Mouse (Mus musculus) embryonic facial prominence, embryonic 10.5 days (tissue): ENCODE data around the gene Asxl1. TPM values are rescaled to one million over a fixed set of nuclear protein-coding genes. Genes with fewer than 3 reads are reported as not detected.

Source experiments
- DNase-seq: peaks from one replicate; pipeline ENCODE4 v3.0.0-alpha.2; 2017; ENCODE audit warnings: low spot score
- H3K27ac ChIP-seq: fragments of 300-500 bp; sonication (generic); replicated peaks from 2 replicates; pipeline ENCODE4 v1.5.1; 2016; ENCODE audit warnings: mild to moderate bottlenecking
- H3K27me3 ChIP-seq: fragments of 300-500 bp; sonication (generic); replicated peaks from 2 replicates; pipeline ENCODE4 v1.6.1; 2016; ENCODE audit warnings: low read depth, mild to moderate bottlenecking; ENCODE audit not compliant: poor library complexity, severe bottlenecking
- H3K36me3 ChIP-seq: fragments of 300-500 bp; sonication (generic); replicated peaks from 2 replicates; pipeline ENCODE4 v1.6.1; 2016; ENCODE audit warnings: mild to moderate bottlenecking, moderate library complexity
- H3K4me1 ChIP-seq: fragments of 300-500 bp; sonication (generic); 2 replicates; pipeline ENCODE4 v1.6.1; 2016
- H3K4me3 ChIP-seq: fragments of 300-500 bp; sonication (generic); 2 replicates; pipeline ENCODE4 v1.5.1; 2016; ENCODE audit warnings: mild to moderate bottlenecking, moderate library complexity
- H3K9me3 ChIP-seq: fragments of 300-500 bp; sonication (generic); 2 replicates; pipeline ENCODE4 v1.6.1; 2016; ENCODE audit warnings: mild to moderate bottlenecking
- WGBS: fragments of 180-500 bp; shearing (Covaris S2); methylation state at CpG from one replicate; pipeline ENCODE4 v1.1.7; 2016; 5-methylcytosine and 5-hydroxymethylcytosine counted together
- polyA plus RNA-seq: library from polyadenylated mRNA; unstranded; fragments of >200 nt; fragmentation: Nextera tagmentation; extraction: Ambion mirVana; gene quantifications from 2 replicates; pipeline ENCODE4 v1.2.1, GENCODE M21; 2016

Asxl1 gene
- polyA plus RNA-seq, 1 experiment from 2014 or later: 14.4 TPM

- Histone ChIP-seq H3K9me3 (no peaks in the 10 kb centered on the region), H3K36me3 (peaks cover 48% of the 10 kb centered on the region), H3K27ac (peak overlapping the region; percentile 81), H3K4me3 (peak overlapping the region; percentile 33), H3K27me3 (no peaks in the 10 kb centered on the region), H3K4me1 (peaks cover 95% of the 10 kb centered on the region)
- WGBS: 32% methylated on average over 2 of the region's 2 CpGs
- no peak for DNase-seq
These were observed 91.7 kb downstream of the Asxl1 start for GRCm38 (mm10) chr2:153437306-153437659.

- H3K27me3 ChIP-seq: no peaks in the 10 kb centered on the region
- H3K4me1 ChIP-seq: peaks cover 91% of the 10 kb centered on the region
- no peaks in the 10 kb centered on the region for H3K9me3 ChIP-seq
- H3K4me3 ChIP-seq: peak overlapping the region; percentile 98; the same call in 1 of the 2 replicates
- peaks cover 15% of the 10 kb centered on the region for H3K36me3 ChIP-seq
- 53% methylated on average over 2 of the region's 2 CpGs for WGBS
- DNase-seq: no peak
- H3K27ac ChIP-seq: peak overlapping the region; percentile 91
These were observed 95.1 kb downstream of the Asxl1 start for GRCm38 (mm10) chr2:153440755-153441154.

DNA sequence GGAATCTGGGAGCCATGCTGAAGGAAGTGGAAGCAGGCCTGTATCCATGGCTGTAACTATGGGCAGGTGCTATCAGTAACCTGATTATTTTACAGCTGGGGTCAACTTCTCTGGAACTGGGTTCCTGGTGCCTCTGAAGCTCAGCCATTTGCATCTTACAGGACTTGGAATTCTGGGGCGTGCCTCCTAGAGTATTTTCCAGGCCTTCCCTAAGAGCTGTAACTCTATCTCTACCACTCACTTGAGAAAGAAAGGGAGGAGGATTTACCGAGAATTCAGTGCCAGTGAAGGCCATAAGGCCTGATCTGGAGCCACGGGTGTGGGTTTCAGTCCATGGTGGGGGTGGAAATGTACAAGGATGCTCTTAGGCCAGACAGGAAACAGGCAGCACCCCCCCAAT is 95.6 kb downstream of the Asxl1 start:
- peak overlapping the region; percentile 98; the same call in 1 of the 2 replicates for H3K4me3 ChIP-seq
- 24% methylated on average over 3 of the region's 3 CpGs for WGBS

GRCm38 (mm10) chr2:153442720-153443119 is 97.1 kb downstream of the Asxl1 start:
- Histone ChIP-seq H3K27me3 (no peaks in the 10 kb centered on the region), H3K4me1 (peaks cover 87% of the 10 kb centered on the region), H3K27ac (peak overlapping the region; percentile 91), H3K9me3 (no peaks in the 10 kb centered on the region), H3K36me3 (0 out of 2 replicates have a peak, but pooled peaks cover 5% of the 10 kb centered on the region), H3K4me3 (peak overlapping the region; percentile 98)
- 1% methylated on average over 5 of the region's 5 CpGs for WGBS
- peak; percentile 43 for DNase-seq

More for the DNA sequence above, 95.6 kb downstream of the Asxl1 start:
- DNase-seq: no peak
- no peaks in the 10 kb centered on the region for H3K27me3 ChIP-seq
- no peaks in the 10 kb centered on the region for H3K9me3 ChIP-seq
- peaks cover 10% of the 10 kb centered on the region for H3K36me3 ChIP-seq
- peak overlapping the region; percentile 91 for H3K27ac ChIP-seq
- peaks cover 91% of the 10 kb centered on the region for H3K4me1 ChIP-seq

DNA sequence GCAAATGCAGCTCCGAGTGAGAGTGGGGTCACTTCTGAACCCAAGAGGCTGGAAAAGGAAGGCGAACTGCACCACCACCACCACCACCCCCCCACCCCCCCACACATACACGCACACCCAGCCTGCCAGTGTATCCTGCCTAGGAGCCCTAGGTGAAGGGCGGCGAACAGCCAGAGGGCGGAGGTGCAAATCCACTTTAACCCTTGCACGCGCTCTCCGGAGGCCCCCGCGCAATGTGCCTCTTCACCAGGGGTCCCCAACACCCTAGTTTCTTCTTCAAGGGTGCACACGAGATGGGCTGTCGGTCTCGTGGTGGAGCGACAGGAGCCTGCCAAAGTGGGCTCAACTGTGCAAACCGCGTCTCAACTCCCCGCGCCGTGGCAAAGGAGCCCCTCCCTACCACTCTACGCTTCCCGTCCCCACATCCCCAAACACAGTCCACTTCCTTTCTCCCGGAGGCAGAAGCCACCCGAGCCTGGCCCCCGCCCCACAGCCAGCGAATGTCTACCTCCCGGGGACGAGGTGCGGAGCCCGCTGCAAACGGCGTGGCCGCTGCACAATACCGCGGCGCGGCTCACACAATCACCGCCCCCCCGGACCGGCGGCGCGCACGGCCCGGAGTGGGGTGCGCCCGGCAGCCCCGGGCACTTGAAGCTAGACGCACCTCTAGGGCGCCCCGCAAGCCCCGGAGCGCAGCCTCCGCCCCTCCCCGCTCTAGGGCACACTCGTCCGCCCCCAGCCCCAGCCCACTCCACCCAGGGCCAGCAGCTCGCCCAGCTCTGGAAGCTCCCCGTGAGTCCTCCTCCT is 98.0 kb downstream of the Asxl1 start:
- peak overlapping the region; percentile 91 for H3K27ac ChIP-seq
- H3K9me3 ChIP-seq: no peaks in the 10 kb centered on the region
- DNase-seq: peak; percentile 66
- under 1% methylated on average over 59 of the region's 59 CpGs for WGBS
- H3K27me3 ChIP-seq: no peaks in the 10 kb centered on the region
- 0 out of 2 replicates have a peak, but pooled peaks cover 3% of the 10 kb centered on the region for H3K36me3 ChIP-seq
- H3K4me3 ChIP-seq: peak overlapping the region; percentile 98
- peaks cover 80% of the 10 kb centered on the region for H3K4me1 ChIP-seq

- peak; percentile 90 for DNase-seq
- H3K4me3 ChIP-seq: peak overlapping the region; percentile 98
- H3K9me3 ChIP-seq: no peaks in the 10 kb centered on the region
- H3K27me3 ChIP-seq: no peaks in the 10 kb centered on the region
- 1% methylated on average over 46 of the region's 64 CpGs for WGBS
- H3K4me1 ChIP-seq: peaks cover 73% of the 10 kb centered on the region
- no peaks in the 10 kb centered on the region for H3K36me3 ChIP-seq
- peak overlapping the region; percentile 91 for H3K27ac ChIP-seq
These were observed 98.9 kb downstream of the Asxl1 start for GRCm38 (mm10) chr2:153444254-153445136.

- Histone ChIP-seq H3K36me3 (no peaks in the 10 kb centered on the region), H3K9me3 (no peaks in the 10 kb centered on the region), H3K27me3 (no peaks in the 10 kb centered on the region), H3K4me3 (peak overlapping the region; percentile 98), H3K27ac (peak overlapping the region; percentile 91), H3K4me1 (peaks cover 73% of the 10 kb centered on the region)
- DNase-seq: peak; percentile 79
- WGBS: under 1% methylated on average over 59 of the region's 59 CpGs
These were observed 99.7 kb downstream of the Asxl1 start for GRCm38 (mm10) chr2:153445137-153446016.

DNA sequence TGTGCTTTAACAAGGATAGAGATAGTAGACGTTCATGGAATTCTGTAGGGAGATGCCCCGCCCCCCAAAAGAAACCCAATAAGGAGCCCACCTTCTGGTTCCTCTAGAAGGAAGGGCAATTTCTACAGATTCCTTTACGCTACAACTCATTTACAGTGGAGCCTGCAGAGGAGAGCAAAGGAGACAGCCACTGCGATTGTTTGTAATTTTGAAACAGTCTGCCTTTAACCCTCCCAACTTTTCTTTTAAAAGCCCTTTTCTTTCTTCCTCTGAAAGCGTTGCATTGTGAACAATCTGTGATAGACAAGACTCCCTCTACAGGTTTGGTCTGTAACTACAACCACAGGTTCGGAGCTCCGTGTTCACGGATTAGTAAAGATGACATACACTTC is 100.4 kb downstream of the Asxl1 start:
- WGBS: under 1% methylated on average over 8 of the region's 8 CpGs
- no peaks in the 10 kb centered on the region for H3K27me3 ChIP-seq
- H3K4me3 ChIP-seq: peak overlapping the region; percentile 98
- no peaks in the 10 kb centered on the region for H3K36me3 ChIP-seq
- peak overlapping the region; percentile 91 for H3K27ac ChIP-seq
- peaks cover 69% of the 10 kb centered on the region for H3K4me1 ChIP-seq
- peak; percentile 64 for DNase-seq
- H3K9me3 ChIP-seq: no peaks in the 10 kb centered on the region

DNA sequence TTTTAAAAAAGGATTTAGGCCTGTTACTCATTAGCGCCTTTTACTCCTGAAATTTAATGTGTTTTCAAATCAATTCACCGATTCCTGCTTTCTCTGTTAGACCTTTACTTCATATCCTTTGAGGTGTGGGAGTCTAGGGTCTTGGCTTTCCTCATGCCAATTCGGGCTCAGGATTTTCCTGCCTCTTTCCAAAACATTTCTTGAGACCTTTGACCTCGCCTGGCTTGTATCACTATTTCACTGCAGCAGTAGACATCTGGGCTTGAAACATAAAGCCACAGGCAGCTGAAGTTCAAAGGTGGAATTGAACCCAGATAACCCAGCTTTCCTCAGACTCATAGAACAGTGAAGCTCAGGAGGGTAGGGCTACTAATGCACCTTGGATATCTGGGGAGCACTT is 100.8 kb downstream of the Asxl1 start:
- DNase-seq: peak; percentile 49
- Histone ChIP-seq H3K27me3 (no peaks in the 10 kb centered on the region), H3K9me3 (no peaks in the 10 kb centered on the region), H3K36me3 (no peaks in the 10 kb centered on the region), H3K4me3 (peak overlapping the region; percentile 98), H3K4me1 (peaks cover 65% of the 10 kb centered on the region), H3K27ac (peak overlapping the region; percentile 37; the same call in 1 of the 2 replicates)
- WGBS: 18% methylated on average over 4 of the region's 4 CpGs

- H3K27me3 ChIP-seq: no peaks in the 10 kb centered on the region
- 85% methylated on average over 3 of the region's 3 CpGs for WGBS
- H3K36me3 ChIP-seq: no peaks in the 10 kb centered on the region
- H3K9me3 ChIP-seq: no peaks in the 10 kb centered on the region
- H3K27ac ChIP-seq: no peak overlapping the region; the same call in 1 of the 2 replicates
- no peak overlapping the region for H3K4me3 ChIP-seq
- DNase-seq: no peak
- H3K4me1 ChIP-seq: peaks cover 52% of the 10 kb centered on the region
These were observed 102.1 kb downstream of the Asxl1 start for GRCm38 (mm10) chr2:153447719-153448118.

DNA sequence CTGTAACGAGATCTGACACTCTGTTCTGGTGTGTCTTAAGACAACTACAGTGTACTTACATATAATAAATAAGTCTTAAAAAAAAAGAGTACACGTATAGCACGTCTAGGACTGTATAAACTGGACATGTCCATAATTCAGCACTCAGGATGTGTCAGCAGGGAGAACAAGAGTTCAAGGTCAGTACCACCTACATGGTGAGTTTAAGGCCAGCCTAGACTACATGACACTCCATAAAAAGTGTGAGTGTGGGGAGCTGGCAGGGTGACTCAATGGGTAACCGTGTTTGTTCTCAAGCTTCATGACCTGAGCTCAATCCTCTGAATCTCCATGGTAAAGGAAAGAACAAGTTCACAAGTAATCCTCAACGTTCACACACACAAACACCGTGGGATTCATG is 102.9 kb downstream of the Asxl1 start:
- Histone ChIP-seq H3K9me3 (no peaks in the 10 kb centered on the region), H3K4me3 (no peak overlapping the region), H3K27me3 (no peaks in the 10 kb centered on the region), H3K27ac (no peak overlapping the region), H3K4me1 (peaks cover 44% of the 10 kb centered on the region), H3K36me3 (no peaks in the 10 kb centered on the region)
- no peak for DNase-seq
- 87% methylated on average over 6 of the region's 6 CpGs for WGBS
